Mouse (Mus musculus): ENCODE results near the gene Hoxd8.

The Hoxd8 gene

DNA sequence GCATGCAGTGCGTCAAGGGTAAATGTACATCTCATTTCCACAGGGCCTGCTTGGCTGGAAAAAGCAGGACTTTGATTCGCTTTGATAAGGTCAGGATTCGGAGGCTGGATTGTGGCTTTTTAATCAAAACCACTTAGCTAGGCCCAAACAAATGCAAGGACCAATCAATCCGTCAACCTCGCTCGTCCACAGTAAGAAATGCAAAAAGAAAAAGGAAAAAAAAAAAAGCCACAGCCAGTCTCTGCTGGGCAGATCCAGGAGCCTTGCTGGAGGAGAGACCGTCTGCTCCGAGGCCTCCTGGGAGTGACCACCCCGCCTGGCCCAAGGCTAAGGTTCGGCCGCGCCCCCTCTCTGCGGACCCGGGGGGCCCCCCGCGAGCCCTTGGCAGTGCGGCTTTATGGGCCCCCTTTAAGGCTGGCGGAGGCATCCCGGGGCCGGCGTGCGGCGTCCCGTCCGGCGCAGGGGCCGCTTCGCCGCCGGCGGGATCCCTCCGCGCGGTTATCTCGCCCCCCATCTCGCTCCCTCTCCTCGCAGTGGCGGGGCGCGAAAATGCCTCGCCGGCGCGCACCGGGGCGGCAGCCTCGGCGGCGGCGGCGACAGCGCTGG is at the start of gene Hoxd8:
Gene Hoxd8, plus strand, starts transcription at position 223 of the 606 bp plus-strand sequence.
- DNase-seq = no peak

DNA sequence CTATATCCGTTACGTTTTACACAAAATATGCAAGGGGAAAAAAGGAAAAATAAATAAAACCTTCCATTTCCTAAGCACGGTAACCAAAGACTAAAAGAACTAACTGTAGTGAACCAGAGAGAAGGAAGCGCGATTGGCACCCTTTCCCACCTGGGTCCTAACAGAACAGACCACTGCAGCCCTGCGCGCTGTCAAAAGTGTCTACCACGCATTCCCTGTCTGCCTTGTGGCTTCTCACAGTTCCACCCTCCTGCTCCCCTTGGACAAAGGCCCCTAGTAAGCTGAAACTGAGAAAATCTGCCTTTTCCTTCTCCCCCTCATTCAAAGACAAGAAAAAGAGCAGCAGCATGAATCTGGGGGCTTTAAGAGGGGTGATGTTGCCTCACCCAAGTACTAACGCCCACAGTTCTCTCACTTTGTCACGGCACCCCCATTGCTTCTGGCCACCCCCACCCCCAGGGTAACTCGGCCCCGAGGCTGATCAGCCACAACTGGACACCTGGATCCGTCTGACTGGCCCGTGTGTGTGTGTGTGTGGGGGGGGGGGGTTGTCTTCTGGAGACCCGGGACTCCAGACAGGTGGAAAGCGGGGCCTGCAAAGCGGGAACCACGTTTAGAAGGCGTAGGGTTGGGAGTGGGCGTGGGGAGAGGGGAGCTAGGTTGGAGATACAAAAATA is 49.5 kb upstream of the Hoxd8 start:
- no peak for DNase-seq

DNA sequence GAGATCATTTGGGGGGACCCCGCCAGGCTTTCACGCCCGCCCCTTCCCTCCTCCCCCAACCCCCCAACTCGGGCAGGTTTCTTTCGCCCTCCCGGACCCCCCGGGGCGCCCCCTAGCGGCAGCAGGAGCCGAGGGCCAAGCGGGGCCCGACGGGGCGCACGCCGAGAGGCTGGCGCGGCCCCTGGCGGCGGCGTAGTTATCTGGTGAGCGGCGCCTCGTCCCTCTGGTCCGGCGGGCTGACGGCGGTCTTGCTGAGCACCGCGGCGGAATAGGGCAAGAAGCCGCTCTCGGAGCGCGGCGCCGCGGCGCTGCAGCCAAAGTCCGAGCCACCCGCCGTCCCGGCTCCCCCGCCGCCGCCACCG is 49.0 kb upstream of the Hoxd8 start:
- no peak for DNase-seq

DNA sequence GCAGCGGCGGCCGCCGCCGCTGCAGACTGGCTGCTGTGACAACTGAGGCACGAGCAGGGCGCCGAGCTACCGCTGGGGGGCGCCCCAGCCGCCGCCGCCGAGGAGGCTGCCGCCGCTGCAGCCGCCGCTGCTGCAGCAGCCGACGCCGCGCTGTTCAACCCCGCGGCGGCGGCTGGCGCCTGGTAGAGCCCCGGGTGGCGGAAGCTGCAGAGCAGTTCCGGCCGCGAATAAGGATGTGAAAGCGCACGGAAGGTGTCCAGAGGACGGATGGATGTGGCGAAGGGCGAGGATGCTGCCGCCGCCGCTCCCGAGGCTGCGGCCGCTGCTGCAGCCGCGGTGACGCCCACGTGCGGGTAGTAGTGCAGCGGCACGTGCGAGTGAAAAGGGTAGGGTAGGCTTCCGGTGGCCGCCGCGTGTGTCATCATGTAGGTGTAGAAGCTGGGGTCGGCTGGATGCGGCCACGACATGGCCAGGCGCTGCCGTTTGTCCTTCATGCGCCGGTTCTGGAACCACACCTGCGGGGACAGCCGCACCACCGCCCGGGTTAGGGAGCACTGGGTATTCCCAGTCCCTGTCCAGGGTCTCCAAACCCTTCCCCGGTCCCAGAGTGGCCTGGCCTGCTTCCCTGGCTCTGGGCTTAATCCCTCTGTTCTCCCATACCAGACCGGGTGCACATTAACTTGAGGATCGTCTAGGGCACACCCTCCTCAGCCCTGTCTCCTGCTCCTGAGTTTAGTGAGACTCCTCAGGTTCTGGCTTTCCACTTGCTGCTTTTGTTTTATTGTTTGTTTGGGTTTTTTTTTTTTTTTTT is 48.4 kb upstream of the Hoxd8 start:
- DNase-seq = no peak

DNA sequence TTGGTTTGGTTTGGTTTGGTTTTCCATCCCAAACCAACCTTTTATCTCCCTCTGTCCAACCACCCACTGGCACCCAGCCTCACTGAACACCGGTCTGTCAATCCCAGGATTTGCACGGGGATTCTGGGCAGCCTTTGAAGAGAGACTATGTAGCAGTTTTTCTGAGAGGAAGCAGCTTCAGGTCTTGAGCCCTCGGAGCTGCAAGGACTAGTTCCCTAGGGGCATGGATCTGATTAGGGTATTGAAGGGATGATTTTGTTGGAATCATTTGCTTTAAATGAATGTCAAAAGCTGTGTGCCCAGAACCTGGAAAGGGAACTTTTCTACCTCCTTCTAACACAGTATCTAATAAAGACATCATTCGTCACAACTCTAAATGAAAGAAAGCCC is 47.8 kb upstream of the Hoxd8 start:
- DNase-seq = no peak

DNA sequence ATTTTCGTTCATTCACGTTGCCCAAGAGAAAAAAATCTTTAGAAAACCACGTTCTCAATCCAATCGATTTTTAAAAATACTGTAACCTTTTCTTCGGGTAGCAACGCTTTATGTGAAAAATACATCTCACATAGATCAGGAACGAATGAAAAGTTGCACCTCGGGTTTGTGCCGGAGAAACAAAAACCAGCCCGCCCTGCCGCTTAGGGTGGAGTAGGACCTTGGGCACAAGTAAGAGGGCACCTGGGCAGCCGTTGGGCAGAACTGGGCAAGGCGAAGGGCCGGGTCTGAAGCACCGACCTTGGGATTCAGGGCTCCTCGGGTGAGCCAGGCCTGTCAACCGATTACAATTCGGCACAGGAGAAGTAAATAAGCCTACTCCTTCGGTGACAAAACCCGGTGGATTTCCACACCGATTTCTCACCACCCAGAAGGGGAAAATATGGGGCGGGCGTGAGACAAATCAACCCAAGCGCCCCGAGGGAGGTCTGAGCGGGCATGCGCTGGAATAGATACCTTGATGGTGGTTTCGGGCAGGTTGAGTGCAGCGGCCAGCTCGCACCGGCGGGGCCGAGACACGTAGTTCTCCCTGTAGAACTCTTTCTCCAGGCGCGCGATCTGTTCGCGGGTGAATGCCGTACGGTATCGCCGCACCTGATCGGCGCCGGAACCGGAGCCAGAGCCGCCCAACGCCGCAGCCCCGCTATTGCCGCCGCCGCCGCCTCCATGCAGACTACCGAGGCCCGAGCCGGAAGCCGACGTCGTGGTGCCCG is 47.0 kb upstream of the Hoxd8 start:
- DNase-seq = no peak

DNA sequence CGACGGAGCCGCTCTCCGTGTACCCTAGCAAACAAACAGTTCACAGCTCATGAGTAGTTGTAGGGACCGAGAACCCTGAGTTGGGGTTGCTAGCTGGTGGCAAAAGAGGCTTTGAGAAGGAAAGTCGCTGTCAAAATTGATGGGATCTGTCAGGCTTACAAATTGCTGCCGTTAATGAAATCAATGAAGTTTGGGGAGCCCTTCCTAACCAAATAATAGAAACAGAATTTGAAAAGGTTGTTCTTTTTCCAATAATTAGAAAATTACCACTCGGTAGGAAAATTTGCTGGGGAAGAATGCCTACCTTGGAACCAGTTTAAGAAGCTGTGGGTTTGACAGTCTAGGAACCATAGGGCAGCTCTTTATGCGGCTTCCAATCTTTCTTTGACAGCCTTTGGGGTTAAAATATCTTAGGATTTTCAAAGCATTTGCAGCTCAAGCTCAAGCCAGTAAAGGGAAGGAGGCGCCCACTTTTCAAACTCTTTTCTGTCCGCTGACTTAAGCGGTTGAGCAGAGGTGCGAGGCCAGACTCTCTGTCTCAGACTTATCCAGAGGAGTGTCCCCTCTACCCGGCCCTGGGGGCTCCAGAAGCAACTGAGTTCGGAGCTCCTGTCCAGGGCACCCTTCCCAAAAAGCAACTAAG is 46.3 kb upstream of the Hoxd8 start:
- no peak for DNase-seq

DNA sequence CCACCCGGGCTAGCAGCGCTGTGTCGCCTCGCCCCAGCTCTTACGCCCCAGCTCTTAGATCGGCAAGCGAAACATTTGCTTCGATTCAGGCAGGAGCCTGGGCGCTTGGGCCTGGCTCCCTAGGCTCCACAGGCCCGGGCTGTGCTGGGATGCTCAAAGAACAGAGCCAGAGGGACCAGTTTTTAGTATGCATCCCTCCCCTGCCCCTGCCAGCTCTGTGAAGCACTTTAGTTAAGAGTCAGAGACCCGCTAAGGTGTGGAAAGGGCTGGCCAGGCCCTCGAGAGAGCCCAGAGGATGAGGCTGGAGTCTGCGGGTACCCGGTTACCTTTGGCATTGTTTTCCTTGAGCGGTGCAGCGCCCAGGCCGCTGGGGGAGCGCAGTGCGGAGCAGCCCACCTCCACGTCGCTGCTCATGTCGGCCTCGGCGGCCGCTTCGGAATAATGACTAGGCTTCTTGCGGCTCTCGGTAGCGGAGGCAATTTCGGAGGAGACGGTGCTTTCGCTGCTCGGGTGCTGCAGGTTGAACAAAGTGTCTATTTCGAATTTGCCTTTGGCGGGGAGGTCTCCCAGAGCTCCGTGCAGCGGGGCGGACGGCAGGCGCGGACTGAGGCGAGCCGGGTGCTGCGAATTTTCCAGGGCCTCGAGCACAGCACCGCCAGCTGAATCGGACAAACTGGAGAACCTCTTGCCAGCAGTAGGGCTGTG is 45.6 kb upstream of the Hoxd8 start:
- DNase-seq = no peak

DNA sequence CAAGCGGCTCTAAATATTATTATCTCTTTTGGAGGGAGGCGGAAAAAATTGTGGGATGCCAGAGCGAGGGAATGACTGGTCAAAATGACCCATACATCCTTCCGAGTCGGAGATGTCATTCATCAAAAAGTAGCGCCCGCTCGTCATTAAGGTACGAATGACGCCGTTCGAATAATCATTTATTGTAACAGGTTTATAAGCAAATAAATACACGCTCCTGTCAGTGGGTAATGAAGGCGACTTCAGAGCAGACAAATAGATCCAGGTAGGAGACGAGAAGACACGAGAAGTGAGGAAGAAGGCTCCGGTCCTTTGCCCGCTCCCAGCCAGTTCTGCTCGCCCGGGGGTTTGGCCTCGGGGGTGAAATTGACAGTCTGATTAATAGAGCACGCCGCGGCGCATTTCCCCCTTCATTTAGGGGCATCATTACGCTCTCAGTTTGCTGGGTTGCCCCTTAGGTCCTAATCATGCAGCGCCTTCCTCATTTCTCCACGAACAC is 44.9 kb upstream of the Hoxd8 start, which contains the start of gene Evx2:
Gene Evx2, minus strand, starts transcription at position 51 of the 499 bp plus-strand sequence.
- DNase-seq = no peak

DNA sequence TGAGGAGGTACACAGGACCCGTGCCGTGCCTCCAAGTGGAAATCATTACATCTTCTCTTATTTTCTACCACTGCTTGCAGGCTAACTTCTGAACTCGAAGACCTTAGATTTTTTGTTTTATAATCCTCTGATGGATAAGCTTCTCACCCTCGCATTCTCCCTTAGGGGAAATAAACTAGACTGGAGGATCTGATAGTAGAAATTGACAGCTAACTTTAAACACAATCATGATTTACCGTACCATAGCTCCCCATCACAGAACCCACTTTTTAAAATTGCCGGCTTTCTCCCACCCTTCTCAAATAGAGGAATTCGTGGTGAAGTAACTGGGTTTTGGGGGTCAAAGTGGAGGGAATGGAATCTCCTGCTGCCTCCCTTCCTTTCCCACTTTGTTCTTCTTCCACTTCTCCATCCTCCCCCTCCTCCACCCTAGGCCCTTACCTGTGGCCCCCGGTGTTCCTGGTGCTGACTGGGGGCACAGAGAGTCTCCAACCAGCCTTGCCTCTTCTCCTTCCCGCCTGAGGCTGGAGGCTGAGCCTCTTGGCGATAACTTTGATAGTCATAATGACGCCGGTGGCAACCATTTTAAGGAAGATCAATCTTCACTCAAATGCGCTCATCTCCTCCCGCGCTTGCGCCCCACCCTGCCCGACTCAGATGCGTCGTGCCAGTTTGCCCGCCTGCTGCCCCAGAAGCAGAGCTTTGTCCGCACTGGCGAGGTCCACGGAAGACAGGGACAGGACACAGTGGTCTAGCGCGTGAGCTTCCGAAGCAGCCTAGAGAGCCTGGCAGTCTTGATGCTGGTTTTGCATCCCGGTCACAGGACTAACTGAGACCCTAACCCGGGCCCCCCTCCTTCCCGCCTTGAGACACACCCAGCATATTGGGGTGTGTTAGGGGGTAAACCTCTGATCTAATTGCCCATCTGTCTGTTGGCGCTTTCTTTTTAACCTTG is 43.7 kb upstream of the Hoxd8 start:
- DNase-seq = no peak

DNA sequence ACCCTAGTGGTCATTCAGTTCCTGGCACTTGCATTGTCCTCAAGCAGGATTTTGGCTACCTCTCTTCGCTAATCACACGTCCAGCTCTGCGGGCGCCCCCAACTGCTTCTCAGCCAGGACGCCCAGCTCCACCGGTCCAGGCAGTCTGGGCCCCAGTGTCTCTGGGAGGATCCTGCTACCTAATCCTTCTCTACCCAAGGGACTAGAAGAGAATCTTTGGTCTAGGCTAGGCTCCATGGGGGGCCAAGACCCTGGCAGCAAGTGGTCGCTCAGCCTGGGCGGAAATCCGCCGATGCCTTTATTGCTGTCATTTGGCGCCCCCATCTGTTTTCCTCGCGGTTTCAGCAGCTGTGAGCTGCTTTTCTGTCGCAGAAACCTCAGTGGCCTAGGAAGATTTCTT is 42.7 kb upstream of the Hoxd8 start:
- DNase-seq = no peak

DNA sequence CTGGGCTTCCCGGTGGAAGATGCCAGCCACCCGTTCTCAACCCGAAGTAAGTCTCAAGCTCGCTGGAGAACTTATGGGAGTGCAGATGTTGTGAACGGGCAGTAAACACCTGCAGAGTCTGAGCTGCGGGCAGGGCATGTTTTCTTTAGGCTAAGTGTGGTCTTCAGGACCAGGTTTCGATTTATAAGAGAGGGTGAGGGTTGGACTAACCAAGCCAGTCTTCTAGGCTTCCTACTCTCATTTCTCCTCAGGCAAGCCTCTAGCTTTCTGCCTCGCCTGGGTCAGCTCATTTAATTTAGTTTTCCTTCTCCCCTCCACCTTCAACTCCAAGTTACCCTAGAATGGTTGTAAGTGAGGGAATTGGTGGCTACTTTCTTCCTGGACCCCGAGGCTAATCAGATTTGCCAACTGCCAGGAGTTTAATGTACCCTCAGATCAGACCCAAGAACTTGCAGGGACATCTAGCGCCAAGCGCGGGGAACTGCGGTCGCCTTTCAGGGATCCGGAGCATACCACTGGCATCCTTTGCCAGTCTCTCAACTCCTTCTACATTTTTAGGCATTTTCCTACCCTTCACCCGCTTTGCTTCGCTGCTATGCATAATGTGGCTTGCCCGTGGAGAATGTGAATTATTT is 41.0 kb upstream of the Hoxd8 start:
- DNase-seq = peak in 1 of 2 experiments; percentile 44

DNA sequence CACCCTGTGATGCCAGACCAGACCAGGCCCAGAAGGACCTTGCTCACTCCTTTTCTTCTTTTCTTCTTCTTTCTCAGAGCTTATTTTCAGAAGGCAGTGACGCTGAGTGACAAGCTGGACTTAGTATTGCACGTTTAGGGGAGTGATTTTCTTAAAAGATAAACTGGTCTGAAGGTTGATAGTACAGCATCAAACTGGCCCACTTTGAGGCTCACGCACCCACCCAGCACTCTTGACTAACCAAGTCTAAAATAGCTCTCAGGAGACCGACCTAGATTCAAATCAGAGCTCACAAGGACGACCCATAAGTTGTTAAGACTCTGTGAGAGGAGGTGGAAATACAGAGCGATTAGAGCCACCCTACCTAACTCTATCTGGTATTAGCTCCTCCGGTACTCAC is 38.0 kb upstream of the Hoxd8 start:
- DNase-seq = no peak

DNA sequence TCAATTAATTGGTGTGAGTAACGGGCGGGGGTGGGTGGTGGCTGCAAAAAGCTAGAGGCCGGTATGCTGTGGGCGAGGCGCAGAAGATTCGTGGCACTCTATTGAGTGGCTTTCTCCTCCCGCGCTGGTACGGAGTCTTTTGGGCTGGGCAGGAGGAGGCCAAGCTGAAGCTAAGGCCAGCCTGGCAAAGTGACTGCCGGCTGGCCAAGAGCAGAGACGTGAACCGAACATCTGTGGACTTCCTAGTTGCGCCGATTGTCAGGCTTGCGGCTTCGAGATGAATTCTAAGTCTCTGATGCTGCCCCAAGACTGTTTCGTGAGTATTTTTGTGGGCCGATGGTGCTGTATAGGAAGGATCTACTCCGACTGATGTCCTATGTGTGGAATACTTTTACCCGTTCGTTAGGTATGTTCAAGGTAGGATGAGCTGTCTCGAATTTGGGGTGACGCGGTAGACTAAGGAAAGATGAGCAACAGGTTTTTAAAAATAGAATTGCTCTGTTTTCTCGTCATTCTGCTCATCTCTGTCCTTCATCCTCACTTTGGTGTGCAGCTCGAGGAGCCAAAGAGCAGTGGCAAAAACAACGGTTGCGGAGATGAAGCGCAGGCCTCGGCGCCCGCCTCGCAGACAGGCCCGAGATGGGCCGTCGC is 37.1 kb upstream of the Hoxd8 start:
- DNase-seq = no peak

DNA sequence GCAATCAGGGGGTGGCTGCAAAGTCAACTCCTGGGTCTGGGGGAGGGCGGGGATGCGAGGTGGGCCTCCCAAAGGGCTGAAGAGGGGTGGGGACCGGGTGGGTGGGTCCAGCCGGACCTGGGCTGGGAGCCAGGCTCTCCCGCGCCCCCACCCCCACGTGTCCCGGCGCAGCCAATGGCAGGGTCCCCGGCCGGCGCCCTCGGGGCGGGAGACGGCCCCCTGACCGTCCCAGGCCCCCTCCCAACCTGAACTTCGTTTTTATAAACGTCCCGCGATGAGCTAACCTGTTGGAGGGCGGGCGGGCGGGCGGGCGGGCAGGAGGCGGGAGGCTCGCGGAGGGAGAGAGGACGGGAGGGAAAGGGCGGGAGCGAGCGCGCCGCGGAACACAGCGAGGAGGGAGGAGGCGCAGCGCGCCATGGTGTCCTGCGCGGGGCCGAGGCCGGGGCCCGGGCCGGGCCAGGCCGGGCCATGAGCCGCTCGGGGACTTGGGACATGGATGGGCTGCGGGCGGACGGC is 36.5 kb upstream of the Hoxd8 start, which contains the start of gene Hoxd13:
Gene Hoxd13, plus strand, starts transcription at position 469 of the 516 bp plus-strand sequence.
- no peak for DNase-seq

DNA sequence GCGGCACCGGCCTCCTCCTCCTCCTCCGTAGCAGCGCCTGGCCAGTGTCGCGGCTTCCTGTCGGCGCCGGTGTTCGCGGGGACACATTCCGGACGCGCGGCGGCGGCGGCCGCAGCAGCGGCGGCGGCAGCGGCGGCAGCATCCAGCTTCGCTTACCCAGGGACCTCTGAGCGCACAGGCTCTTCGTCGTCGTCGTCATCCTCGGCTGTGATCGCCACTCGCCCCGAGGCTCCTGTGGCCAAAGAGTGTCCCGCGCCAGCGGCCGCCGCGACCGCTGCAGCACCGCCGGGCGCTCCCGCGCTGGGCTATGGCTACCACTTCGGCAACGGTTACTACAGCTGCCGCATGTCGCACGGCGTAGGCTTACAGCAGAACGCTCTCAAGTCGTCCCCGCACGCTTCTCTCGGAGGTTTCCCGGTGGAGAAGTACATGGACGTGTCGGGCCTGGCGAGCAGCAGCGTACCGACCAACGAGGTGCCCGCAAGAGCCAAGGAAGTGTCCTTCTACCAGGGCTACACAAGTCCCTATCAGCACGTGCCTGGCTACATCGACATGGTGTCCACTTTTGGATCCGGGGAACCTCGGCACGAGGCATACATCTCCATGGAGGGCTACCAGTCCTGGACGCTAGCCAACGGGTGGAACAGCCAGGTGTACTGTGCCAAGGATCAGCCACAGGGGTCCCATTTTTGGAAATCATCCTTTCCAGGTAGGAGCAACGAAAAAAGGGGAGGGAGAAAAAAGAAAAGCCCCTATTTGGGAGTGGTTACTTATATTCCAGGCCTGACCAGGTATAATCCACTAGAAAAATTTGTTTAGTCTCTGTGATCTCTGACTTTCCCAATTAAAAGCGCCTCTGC is 35.8 kb upstream of the Hoxd8 start:
- peak in 1 of 2 experiments; percentile 21 for DNase-seq

DNA sequence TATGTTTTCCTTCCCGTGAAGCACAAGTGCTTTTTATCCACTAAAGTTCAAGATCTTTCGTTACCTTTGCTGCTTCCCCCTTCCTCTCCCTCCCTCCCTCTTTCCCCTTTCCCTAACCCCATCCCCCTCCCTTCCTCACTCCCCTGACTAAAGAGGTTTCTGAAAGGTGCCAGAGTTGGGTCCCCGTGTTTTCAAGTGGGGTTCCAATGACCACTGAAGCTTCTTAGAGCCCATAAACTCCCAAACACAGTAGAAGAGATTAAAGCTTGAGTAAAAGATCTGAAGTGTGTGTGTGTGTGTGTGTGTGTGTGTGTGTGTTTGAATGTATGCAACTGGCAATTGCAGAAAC is 35.2 kb upstream of the Hoxd8 start:
- no peak for DNase-seq

DNA sequence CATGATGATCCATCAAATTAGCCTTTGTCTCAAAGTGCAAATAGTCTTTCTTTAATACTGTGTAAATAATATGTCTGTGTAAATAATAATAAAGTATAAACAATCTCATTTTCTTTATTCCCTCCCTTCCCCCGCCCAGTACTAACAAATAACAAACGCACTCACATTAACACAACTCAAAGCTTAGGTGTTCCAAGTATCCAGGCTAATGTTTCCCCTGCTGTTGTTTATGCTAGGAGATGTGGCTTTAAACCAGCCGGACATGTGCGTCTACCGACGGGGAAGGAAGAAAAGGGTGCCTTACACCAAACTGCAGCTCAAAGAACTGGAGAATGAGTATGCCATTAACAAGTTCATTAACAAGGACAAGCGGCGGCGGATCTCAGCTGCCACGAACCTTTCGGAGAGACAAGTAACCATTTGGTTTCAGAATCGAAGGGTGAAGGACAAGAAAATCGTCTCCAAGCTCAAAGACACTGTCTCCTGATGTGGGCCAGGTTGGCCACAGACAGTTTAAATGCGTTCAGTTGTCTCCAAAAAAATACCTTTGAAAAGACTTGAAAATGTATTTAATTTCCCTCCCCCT is 34.7 kb upstream of the Hoxd8 start:
- no peak for DNase-seq

All from cerebellum, postnatal 36 days (tissue).